Mouse (Mus musculus): Measurements from ENCODE around the gene Actrt3.
"Not testable (repeated sequence)": the region's sequence is repeated elsewhere in the genome, so short reads cannot be mapped to it uniquely, and the experiment has no call there.

The Actrt3 gene

GRCm38 (mm10) chr3:30573549-30573948 is 26.2 kb downstream of the Actrt3 start:
- DNase-seq (ENCODE audit: low read depth, low spot score): no peak

GRCm38 (mm10) chr3:30566333-30566732 is 33.4 kb downstream of the Actrt3 start:
- not testable (repeated sequence) for DNase-seq (ENCODE audit: low read depth, low spot score)

GRCm38 (mm10) chr3:30560677-30561314 is 38.9 kb downstream of the Actrt3 start:
- DNase-seq (ENCODE audit: low read depth, low spot score): no peak

DNA sequence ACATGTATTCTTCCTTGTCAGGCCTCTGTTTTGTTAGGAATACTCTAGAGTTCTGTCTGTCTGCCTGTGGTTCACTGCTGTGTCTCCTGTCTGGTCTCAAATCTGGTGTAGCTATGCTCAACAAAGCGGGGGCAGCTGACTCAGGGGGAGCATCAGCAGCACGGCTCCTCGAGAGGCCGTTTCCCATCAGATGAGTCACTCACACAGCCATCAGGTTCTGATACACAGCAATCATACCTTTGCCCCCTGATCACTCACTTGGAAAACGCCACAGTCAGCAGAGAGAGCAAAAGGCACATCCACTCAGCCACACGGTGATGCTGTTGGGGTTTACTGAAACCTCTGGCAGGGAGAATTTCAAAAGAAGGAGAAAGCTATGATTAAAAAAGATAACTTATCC is 46.0 kb downstream of the Actrt3 start:
- no peak for DNase-seq (ENCODE audit: low read depth, low spot score)

GRCm38 (mm10) chr3:30550218-30550617 is 49.5 kb downstream of the Actrt3 start:
- DNase-seq (ENCODE audit: low read depth, low spot score): no peak

GRCm38 (mm10) chr3:30548928-30549327 is 50.8 kb downstream of the Actrt3 start:
- DNase-seq (ENCODE audit: low read depth, low spot score): no peak

DNA sequence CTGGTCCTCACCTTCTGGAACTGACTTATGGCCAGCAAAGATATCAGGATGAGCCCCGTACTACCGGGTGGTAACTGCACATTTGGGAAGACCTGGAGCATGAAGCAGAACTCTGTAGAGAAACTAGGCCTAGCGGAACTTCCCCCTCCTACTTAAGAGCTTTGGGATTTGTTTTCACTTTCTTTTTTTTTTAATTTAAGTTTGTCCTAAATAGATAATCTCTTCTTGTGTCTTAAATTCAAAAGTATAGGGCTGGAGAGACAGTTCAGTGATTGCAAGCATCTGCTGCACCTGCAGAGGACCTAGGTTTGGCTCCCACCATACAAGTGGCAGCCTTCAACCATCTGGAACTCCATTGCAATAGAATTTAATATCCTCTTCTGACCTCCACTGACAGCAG is 51.8 kb downstream of the Actrt3 start, which contains the start of gene Mecom:
Gene Mecom (minus strand): TSS at position 101 of the 400 bp plus-strand sequence.
- no peak for DNase-seq (ENCODE audit: low read depth, low spot score)

Measured in retina, postnatal 7 days (tissue).